Mouse (Mus musculus) heart, embryonic 10.5 days (tissue): ENCODE data around the gene Ms4a14. TPM values are rescaled to one million over a fixed set of nuclear protein-coding genes. Genes with fewer than 3 reads are reported as not detected.

Source experiments
- polyA plus RNA-seq: library from polyadenylated mRNA; unstranded; fragments of >200 nt; fragmentation: Nextera tagmentation; extraction: Ambion mirVana; gene quantifications from 2 replicates; pipeline ENCODE4 v1.2.1, GENCODE M21; 2016

Gene Ms4a14
- polyA plus RNA-seq, 1 experiment from 2014 or later: not detected

Other genes starting within 250 kb of the Ms4a14 start
- gene Ms4a8a, start 233.4 kb downstream of the Ms4a14 start, polyA plus RNA-seq: not detected in 2 replicates
- gene 1700017D01Rik, start 183.6 kb downstream of the Ms4a14 start, polyA plus RNA-seq: not detected in 2 replicates
- gene 1700025F22Rik, start 149.1 kb downstream of the Ms4a14 start, polyA plus RNA-seq: not detected in 2 replicates
- not detected in 2 replicates for gene Ms4a13, start 117.7 kb downstream of the Ms4a14 start, polyA plus RNA-seq
- gene Ms4a12, start 82.0 kb downstream of the Ms4a14 start, polyA plus RNA-seq: not detected in 2 replicates
- gene Ms4a1, start 48.2 kb downstream of the Ms4a14 start, polyA plus RNA-seq: not detected in 2 replicates
- gene Ms4a5, start 30.6 kb downstream of the Ms4a14 start, polyA plus RNA-seq: not detected in 2 replicates
- not detected in 2 replicates for gene Ms4a7, start 21.7 kb upstream of the Ms4a14 start, polyA plus RNA-seq
- 0.17 and 0.33 TPM in 2 replicates for gene Ms4a4a, start 61.1 kb upstream of the Ms4a14 start, polyA plus RNA-seq
- not detected in 2 replicates for gene Ms4a4c, start 90.3 kb upstream of the Ms4a14 start, polyA plus RNA-seq
- gene Ms4a4b, start 129.1 kb upstream of the Ms4a14 start, polyA plus RNA-seq: not detected in 2 replicates
- gene Ms4a6c, start 154.9 kb upstream of the Ms4a14 start, polyA plus RNA-seq: 0.49 TPM in 1 of 2 replicates, not detected in the other
- not detected in 2 replicates for gene Gm8369, start 171.5 kb upstream of the Ms4a14 start, polyA plus RNA-seq
- gene Ms4a6b, start 202.1 kb upstream of the Ms4a14 start, polyA plus RNA-seq: 0.18 and 0.72 TPM in 2 replicates
- gene Ms4a4d, start 222.3 kb upstream of the Ms4a14 start, polyA plus RNA-seq: 1.0 and 1.1 TPM in 2 replicates